Mouse (Mus musculus) MEL-GATA-1-ER (cell line): ENCODE results near the gene Fscn2.
"Not testable (repeated sequence)": the region's sequence is repeated elsewhere in the genome, so short reads cannot be mapped to it uniquely, and the experiment has no call there.

Experiments
- DNase-seq: peaks from one replicate; pipeline ENCODE4 v3.0.0-alpha.2; 2012; ENCODE audit warnings: low read depth; ENCODE audit errors: extremely low read depth

Fscn2 gene

GRCm38 (mm10) chr11:120395661-120396060 lies 34.3 kb downstream of the Fscn2 start:
- no peak for DNase-seq

- no peak for DNase-seq
These were observed 36.3 kb downstream of the Fscn2 start for GRCm38 (mm10) chr11:120397602-120398001.

- no peak for DNase-seq
These were observed 38.0 kb downstream of the Fscn2 start for GRCm38 (mm10) chr11:120399319-120399718.

DNA sequence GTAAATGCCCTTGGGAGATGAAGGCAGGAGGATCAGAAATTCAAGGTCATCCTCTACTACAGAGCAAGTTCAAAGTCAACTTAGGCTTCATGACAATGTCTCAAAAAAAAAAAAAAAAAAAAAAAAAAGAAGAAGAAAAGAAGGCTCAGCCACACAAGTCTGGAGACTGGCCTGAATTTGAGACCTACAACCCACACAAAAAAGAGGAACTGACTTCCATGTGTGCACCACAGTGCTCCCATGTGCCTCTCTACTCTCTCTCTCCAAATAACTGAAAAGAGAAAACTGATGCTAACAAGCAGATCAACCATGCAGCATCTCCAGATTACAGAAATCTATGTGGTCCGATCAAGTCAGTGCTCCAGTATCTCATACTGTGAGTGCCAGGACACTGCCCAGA lies 43.5 kb downstream of the Fscn2 start:
- peak; percentile 86 for DNase-seq

DNA sequence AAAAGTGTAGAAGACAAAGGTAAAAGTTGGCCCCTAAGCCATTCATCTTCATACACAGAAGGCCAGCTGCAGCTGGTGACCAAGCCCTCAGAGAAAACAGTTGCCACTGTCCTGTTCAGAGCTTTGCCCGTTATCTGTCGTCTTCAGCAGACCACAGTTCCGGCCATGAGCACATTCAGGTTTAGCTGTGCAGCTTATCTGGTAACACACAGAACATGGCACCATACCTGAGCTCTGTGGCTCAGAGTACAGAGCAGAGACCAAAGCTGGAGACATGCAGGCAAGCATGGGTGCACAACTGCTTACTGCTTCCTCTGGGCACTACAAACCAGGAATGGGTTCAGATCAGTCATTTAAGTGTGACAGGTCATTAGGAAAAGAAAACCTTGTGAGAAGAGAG lies 44.5 kb downstream of the Fscn2 start:
- DNase-seq: peak; percentile 92

DNA sequence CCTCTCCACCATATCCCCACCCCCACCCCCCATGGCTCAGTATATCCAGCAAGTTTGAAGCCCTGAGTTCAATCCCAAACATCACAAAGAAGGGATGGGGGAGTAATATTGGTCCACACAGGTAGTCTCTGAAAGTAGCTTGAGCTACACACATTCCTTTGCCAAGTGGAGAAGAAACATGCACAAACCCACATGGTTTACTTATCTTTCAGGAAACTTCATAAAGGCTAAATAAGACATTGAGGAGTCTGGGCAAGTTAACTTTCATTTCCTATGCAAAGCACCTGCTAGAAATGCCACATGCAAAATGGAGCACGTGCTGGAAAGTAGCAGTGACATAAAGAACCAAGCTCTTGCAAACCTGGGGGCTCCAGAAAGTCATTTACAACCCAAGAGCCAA lies 45.1 kb downstream of the Fscn2 start:
- DNase-seq: no peak

DNA sequence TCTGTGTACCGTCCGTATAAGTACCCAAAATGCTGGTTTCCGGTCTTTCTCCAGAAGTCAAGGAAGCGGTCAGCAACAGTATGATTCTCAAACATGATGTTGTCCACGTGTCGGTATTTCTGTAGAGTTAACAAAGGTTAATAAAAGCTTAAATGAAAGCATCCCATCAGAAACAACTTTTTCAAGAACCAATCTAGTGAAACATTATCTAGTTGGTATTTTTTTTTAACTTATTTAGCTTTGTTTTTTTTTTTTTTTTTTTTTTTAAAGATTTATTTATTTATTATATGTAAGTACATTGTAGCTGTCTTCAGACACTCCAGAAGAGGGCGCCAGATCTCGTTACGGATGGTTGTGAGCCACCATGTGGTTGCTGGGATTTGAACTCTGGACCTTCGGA lies 52.3 kb downstream of the Fscn2 start:
- DNase-seq: not testable (repeated sequence)
